Mouse (Mus musculus) neural tube, embryonic 15.5 days (tissue): ENCODE measurements at regions not wholly inside any gene's neighbourhood (a gene's known extent, or its start where the extent isn't known, plus 50 kb on each side); places are given as distances from the start of the nearest gene placed in this dataset.

ENCODE experiments used
- ATAC-seq: fragments of 200-750 bp; cut with Nextera tagmentation; 2 replicates; pipeline ENCODE4 v1.8.0; 2017; ENCODE audit warnings: mild to moderate bottlenecking, moderate TSS enrichment, moderate library complexity; ENCODE audit not compliant: low FRiP score
- H3K27ac ChIP-seq: fragments of 300-500 bp; sonication (generic); replicated peaks from 2 replicates; pipeline ENCODE4 v1.5.1; 2015; ENCODE audit warnings: mild to moderate bottlenecking, inconsistent platforms
- H3K27me3 ChIP-seq: fragments of 300-500 bp; sonication (generic); replicated peaks from 2 replicates; pipeline ENCODE4 v1.6.1; 2015; ENCODE audit warnings: inconsistent platforms
- H3K36me3 ChIP-seq: fragments of 300-500 bp; sonication (generic); 2 replicates; pipeline ENCODE4 v1.6.1; 2015; ENCODE audit warnings: inconsistent platforms
- H3K4me1 ChIP-seq: fragments of 300-500 bp; sonication (generic); 2 replicates; pipeline ENCODE4 v1.6.1; 2015; ENCODE audit warnings: inconsistent platforms
- H3K4me2 ChIP-seq: fragments of 300-500 bp; sonication (generic); 2 replicates; pipeline ENCODE4 v1.6.1; 2015; ENCODE audit warnings: inconsistent platforms, mild to moderate bottlenecking, moderate library complexity
- H3K4me3 ChIP-seq: fragments of 300-500 bp; sonication (generic); replicated peaks from 2 replicates; pipeline ENCODE4 v1.5.1; 2015; ENCODE audit warnings: mild to moderate bottlenecking, inconsistent platforms
- H3K9ac ChIP-seq: fragments of 300-500 bp; sonication (generic); replicated peaks from 2 replicates; pipeline ENCODE4 v1.6.1; 2015; ENCODE audit warnings: mild to moderate bottlenecking, inconsistent platforms
- H3K9me3 ChIP-seq: fragments of 300-500 bp; sonication (generic); replicated peaks from 2 replicates; pipeline ENCODE4 v1.6.1; 2016; ENCODE audit warnings: inconsistent platforms
- WGBS: fragments of 180-500 bp; shearing (Covaris S2); methylation state at CpG from one replicate; pipeline ENCODE4 v1.1.7; 2015; ENCODE audit warnings: mixed read lengths; 5-methylcytosine and 5-hydroxymethylcytosine counted together

GRCm38 (mm10) chr13:54847764-54848183, 58.6 kb downstream of the Tspan17 start:
- H3K9me3 ChIP-seq = no peaks in the 10 kb centered on the region
- H3K9ac ChIP-seq = no peak overlapping the region
- H3K4me2 ChIP-seq = no peak overlapping the region
- no peaks in the 10 kb centered on the region for H3K27me3 ChIP-seq
- no peak overlapping the region for H3K27ac ChIP-seq
- WGBS = 24% methylated on average over 3 of the region's 3 CpGs
- no peak overlapping the region for H3K4me3 ChIP-seq
- no peaks in the 10 kb centered on the region for H3K36me3 ChIP-seq
- H3K4me1 ChIP-seq = peaks cover 4% of the 10 kb centered on the region; the same call in 1 of the 2 replicates
- no peak for ATAC-seq

DNA sequence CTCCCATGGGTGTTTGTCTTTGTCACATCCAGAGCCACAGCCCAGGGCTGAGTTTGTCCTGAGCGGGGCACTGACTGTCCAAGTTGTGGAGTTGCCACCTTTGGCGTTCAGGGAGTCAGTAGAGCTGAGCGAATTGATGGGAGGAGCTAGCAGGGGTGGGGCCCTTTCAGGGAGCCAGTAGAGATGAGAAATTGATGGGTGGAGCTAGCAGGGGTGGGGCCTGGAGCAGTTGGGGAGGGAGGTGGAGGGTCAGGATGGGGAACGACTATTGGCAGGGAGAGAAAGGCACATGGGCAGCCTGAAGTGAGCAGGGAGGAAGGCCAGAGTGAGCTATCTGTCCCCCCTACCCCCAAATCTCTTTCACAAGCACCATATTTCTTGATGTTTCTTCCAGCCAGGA, 62.0 kb downstream of the Tspan17 start:
- Histone ChIP-seq H3K9ac (no peak overlapping the region), H3K4me2 (no peak overlapping the region), H3K27me3 (peaks cover 3% of the 10 kb centered on the region; the same call in 1 of the 2 replicates), H3K4me1 (peaks cover 19% of the 10 kb centered on the region), H3K27ac (no peak overlapping the region), H3K4me3 (no peak overlapping the region), H3K36me3 (no peaks in the 10 kb centered on the region), H3K9me3 (no peaks in the 10 kb centered on the region)
- 60% methylated on average over 4 of the region's 4 CpGs for WGBS
- no peak for ATAC-seq

DNA sequence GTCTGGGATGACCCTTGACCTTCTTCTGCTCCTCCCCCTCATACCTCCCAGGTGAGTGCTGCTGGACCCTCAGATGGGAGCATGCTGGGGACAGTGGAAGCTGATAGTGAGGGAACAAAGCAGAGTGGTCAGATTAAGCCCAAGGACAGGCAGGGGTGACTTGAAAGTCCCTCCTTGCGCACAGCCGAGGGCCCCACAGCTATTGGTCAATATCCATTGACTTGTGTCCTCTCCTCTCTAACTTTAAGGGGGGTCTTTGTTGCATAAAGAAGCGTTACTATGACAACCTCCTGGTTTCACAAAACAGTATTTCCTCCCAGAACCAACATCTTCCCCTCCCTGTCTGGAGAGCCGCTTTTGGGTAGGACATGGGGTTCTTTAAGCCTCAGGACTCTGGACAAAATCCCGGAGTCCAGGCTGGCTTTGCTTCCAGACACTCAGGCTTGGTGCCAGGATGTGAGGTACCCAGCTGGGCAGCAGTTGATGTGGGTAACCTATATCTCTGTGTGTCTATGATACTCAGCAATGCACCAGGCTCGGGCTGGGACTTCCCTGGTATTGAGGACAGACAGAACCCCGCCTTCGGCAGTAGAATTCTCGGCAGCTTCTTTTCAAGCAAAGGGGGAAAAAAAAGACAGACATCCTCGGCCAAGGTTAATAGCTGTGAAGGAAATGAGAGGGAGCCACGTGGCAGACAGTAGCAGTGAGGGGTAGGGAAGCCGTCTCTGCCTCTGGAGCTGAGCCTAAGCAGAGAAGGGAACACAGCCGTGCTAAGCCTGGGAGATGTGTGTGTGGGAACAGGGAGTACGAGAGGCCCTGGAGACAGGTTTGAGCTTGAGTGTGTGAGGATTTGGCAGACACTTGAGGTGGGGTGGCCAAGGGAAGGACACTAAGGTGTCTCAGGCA, 66.4 kb downstream of the Tspan17 start:
- no peak overlapping the region for H3K4me3 ChIP-seq
- no peaks in the 10 kb centered on the region for H3K9me3 ChIP-seq
- WGBS = 31% methylated on average over 14 of the region's 14 CpGs
- peaks cover 21% of the 10 kb centered on the region for H3K4me1 ChIP-seq
- H3K27ac ChIP-seq = peak overlapping the region; percentile 24
- peak; percentile 58; the same call in 1 of the 2 replicates for ATAC-seq
- H3K9ac ChIP-seq = no peak overlapping the region
- no peaks in the 10 kb centered on the region for H3K36me3 ChIP-seq
- peaks cover 3% of the 10 kb centered on the region; the same call in 1 of the 2 replicates for H3K27me3 ChIP-seq
- no peak overlapping the region for H3K4me2 ChIP-seq

- Histone ChIP-seq H3K27me3 (no peaks in the 10 kb centered on the region), H3K4me2 (no peak overlapping the region), H3K36me3 (no peaks in the 10 kb centered on the region), H3K9me3 (no peaks in the 10 kb centered on the region), H3K4me1 (peaks cover 17% of the 10 kb centered on the region), H3K4me3 (no peak overlapping the region), H3K9ac (no peak overlapping the region), H3K27ac (no peak overlapping the region)
- 91% methylated on average over 4 of the region's 4 CpGs for WGBS
- no peak for ATAC-seq
Measured at GRCm38 (mm10) chr13:54862931-54863330, 73.8 kb downstream of the Tspan17 start.

- Histone ChIP-seq H3K9me3 (no peaks in the 10 kb centered on the region), H3K27me3 (no peaks in the 10 kb centered on the region), H3K4me2 (no peak overlapping the region), H3K4me1 (peaks cover 19% of the 10 kb centered on the region), H3K4me3 (no peak overlapping the region), H3K9ac (no peak overlapping the region), H3K27ac (no peak overlapping the region; the same call in 1 of the 2 replicates), H3K36me3 (no peaks in the 10 kb centered on the region)
- 43% methylated on average over 10 of the region's 10 CpGs for WGBS
- peak; percentile 71; the same call in 1 of the 2 replicates for ATAC-seq
Measured at GRCm38 (mm10) chr13:54864048-54864447, 74.9 kb downstream of the Tspan17 start.

DNA sequence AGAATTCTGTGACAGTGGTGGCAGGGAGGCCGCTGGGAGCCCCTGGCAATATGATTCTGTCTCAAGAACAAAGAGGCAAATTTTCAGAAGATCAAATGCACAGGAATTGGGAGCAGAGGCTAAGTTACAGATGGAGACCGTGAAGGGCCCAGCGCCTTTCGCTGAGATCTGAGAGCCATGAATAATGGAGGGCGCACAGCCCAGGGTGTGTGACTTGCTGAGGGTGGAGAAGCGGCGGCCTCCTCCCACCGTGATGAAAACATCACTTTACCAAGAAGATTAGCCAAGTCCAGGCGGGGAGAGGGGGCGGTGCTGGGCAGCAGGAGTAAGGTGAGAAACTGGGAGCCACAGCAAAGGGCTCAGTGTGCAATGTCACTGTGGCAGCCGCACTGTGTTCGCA, 77.2 kb upstream of the Unc5a start:
- Histone ChIP-seq H3K27ac (no peak overlapping the region), H3K4me1 (peaks cover 28% of the 10 kb centered on the region), H3K36me3 (no peaks in the 10 kb centered on the region), H3K4me3 (no peak overlapping the region), H3K9ac (no peak overlapping the region), H3K27me3 (peaks cover 7% of the 10 kb centered on the region; the same call in 1 of the 2 replicates), H3K4me2 (no peak overlapping the region), H3K9me3 (no peaks in the 10 kb centered on the region)
- ATAC-seq = no peak
- WGBS = 56% methylated on average over 12 of the region's 12 CpGs

- Histone ChIP-seq H3K4me1 (peaks cover 28% of the 10 kb centered on the region), H3K9ac (peak overlapping the region; percentile 28; the same call in 1 of the 2 replicates), H3K4me3 (peak overlapping the region; percentile 25; the same call in 1 of the 2 replicates), H3K27me3 (peaks cover 7% of the 10 kb centered on the region; the same call in 1 of the 2 replicates), H3K27ac (peak overlapping the region; percentile 70; the same call in 1 of the 2 replicates), H3K9me3 (no peaks in the 10 kb centered on the region), H3K4me2 (peak overlapping the region; percentile 57), H3K36me3 (no peaks in the 10 kb centered on the region)
- 44% methylated on average over 9 of the region's 9 CpGs for WGBS
- no peak for ATAC-seq
Measured at GRCm38 (mm10) chr13:54873882-54874281, 75.3 kb upstream of the Unc5a start.

DNA sequence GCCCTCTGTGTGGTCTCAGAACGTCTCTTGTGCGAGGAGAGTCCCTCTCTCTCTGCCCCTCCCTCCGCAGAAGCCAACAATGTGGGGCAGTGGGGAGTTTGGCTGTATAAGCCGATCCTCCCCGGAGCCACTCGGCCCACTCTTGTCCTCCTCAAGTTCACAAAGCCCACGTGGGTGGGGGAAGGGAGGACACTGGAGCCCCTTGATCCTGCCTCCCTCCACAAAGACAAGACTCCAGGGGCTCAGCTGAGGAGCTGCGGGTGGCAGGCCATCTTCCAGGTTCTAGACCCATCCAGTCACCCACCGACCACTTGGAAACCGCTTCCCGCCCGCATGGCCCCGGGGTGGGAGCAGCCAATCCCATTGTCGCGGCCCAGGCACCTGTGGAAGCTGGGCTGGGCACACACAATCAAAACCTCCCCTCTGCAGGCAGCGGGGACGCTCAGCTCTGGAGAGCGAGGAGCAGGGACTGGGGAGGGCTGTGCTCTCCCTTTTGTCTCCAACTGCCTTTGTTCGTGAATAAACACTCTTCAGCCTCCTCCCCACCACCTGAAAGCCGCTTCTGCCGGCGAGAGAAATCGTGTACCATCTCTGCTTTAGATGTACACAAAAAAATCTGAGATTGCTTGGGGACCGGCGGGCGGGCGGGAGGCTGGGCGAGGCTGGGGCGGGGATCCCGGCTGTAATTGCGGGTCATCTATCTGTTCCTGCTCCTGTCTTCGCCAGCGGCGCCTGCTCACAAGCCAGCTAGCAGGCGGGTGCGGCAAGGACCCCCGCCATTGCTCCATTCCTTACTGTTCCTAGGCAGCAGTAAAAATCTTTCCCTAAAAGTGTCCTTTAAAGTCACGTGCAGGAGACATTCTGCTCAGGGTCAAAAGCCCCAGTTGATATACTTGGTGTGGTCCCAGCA, 74.7 kb upstream of the Unc5a start:
- H3K36me3 ChIP-seq = no peaks in the 10 kb centered on the region
- H3K4me3 ChIP-seq = peak overlapping the region; percentile 25
- peak; percentile 78 for ATAC-seq
- peaks cover 7% of the 10 kb centered on the region; the same call in 1 of the 2 replicates for H3K27me3 ChIP-seq
- peak overlapping the region; percentile 57 for H3K4me2 ChIP-seq
- H3K9me3 ChIP-seq = no peaks in the 10 kb centered on the region
- WGBS = under 1% methylated on average over 38 of the region's 38 CpGs
- H3K27ac ChIP-seq = peak overlapping the region; percentile 70
- H3K4me1 ChIP-seq = peaks cover 22% of the 10 kb centered on the region
- H3K9ac ChIP-seq = peak overlapping the region; percentile 28

- H3K4me3 ChIP-seq = no peak overlapping the region
- H3K9ac ChIP-seq = no peak overlapping the region
- no peaks in the 10 kb centered on the region for H3K9me3 ChIP-seq
- peaks cover 24% of the 10 kb centered on the region for H3K4me1 ChIP-seq
- H3K27ac ChIP-seq = no peak overlapping the region
- no peaks in the 10 kb centered on the region for H3K36me3 ChIP-seq
- no peak overlapping the region for H3K4me2 ChIP-seq
- peaks cover 7% of the 10 kb centered on the region; the same call in 1 of the 2 replicates for H3K27me3 ChIP-seq
- 41% methylated on average over 8 of the region's 8 CpGs for WGBS
- ATAC-seq = no peak
Measured at GRCm38 (mm10) chr13:54876556-54876955, 72.7 kb upstream of the Unc5a start.

DNA sequence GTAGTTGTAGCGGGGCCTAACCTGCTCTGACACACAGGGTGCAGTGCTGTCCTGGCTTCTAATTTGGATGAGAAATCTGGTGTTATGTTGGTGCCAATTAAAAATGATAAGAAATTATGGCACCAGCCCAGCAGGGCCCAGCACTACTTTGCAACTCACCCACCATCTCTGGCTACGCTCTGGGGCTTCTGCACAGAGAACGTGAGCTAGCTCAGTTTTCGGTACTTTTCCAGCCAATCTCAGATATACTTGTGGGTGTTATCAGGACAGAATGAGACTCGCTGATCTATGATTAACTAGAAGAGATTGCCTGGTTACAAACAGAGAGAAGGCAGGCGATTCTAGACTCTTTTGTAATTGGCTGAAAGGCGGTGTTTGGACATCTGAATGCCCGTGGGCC, 71.6 kb upstream of the Unc5a start:
- Histone ChIP-seq H3K27me3 (peaks cover 7% of the 10 kb centered on the region; the same call in 1 of the 2 replicates), H3K9ac (no peak overlapping the region), H3K4me2 (no peak overlapping the region), H3K4me1 (peaks cover 20% of the 10 kb centered on the region), H3K9me3 (no peaks in the 10 kb centered on the region), H3K27ac (no peak overlapping the region), H3K36me3 (no peaks in the 10 kb centered on the region), H3K4me3 (no peak overlapping the region)
- 87% methylated on average over 8 of the region's 8 CpGs for WGBS
- ATAC-seq = no peak

- Histone ChIP-seq H3K27ac (no peak overlapping the region), H3K27me3 (peaks cover 7% of the 10 kb centered on the region; the same call in 1 of the 2 replicates), H3K4me2 (no peak overlapping the region), H3K9ac (no peak overlapping the region), H3K9me3 (no peaks in the 10 kb centered on the region), H3K4me1 (peaks cover 23% of the 10 kb centered on the region), H3K36me3 (no peaks in the 10 kb centered on the region), H3K4me3 (no peak overlapping the region)
- WGBS = 63% methylated on average over 5 of the region's 5 CpGs
- ATAC-seq = 0 out of 2 replicates have a peak, but pooled peaks have one; percentile 15
Measured at GRCm38 (mm10) chr13:54879325-54879724, 69.9 kb upstream of the Unc5a start.
